Mouse (Mus musculus) v-Abl transformed pro-B cells (cell line): ENCODE results near the gene Zfp978.
"Not testable (repeated sequence)": the region's sequence is repeated elsewhere in the genome, so short reads cannot be mapped to it uniquely, and the experiment has no call there.

Experiments used
- in situ Hi-C, 2 experiments: fragments of 400-800 bp; cut with MboI; formaldehyde crosslinking; loops; one replicate each; pipeline ENCODE4 v1.15.1; 2025; ENCODE audit not compliant: unreplicated experiment in 2 of 2

Zfp978 gene

GRCm38 (mm10) chr4:147349687-147350415, 11.3 kb upstream of the Zfp978 start:
- in situ Hi-C loops: loop anchor here (25.0 kb wide), 2 partner anchors 1813 to 1913 kb away; no protein-coding TSS in a partner anchor

DNA sequence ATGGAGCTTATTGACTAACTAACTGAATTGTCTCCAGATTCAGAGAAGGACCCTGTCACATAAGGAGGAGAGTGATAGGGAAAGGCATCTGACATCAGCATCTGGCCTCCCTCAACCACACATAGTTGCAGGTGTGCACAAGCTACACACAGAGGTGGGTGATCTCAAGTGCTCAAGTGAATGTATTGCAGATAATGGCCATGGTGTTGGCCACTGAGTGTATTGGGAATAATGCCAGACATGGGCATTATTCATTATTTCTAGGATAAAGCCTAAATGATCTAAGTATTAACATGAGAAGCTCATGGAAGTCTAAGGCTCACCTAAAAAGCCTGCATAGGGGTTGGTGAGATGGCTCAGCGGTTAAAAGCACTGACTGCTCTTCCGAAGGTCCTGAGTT, 10.6 kb upstream of the Zfp978 start:
- in situ Hi-C loops: not testable (repeated sequence)

DNA sequence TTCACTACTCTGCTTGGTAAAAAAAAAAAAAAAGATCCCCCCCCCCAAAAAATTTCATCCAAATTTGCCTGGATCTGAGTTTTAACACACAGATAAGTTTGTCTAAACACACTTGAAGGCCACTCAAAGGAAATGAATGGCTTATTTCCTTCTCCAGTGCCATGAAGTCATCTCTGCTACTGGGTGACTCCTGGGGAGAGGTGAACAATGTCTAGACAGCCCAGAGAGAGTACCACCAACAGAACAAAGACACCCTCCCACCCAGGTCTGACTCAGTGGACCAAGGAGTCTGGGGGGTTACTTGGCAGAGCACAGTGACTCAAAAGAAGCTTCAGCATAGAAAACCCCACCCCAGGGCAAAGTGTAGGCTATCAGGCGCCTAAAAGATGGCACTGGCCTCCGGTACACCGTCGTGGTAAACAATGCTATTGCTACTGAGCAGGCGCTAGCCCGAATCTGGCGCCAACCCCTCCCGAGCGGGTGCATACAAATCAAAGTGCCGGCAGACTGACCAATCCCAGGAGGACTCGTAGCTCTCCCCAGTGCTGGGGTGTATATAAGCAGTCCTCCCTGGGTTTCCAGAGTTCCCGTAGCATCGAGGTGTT, 9.6 kb upstream of the Zfp978 start:
- in situ Hi-C loops: not testable (repeated sequence)

- in situ Hi-C loops: not testable (repeated sequence)
These were observed 7.5 kb upstream of the Zfp978 start for GRCm38 (mm10) chr4:147353626-147354025.

GRCm38 (mm10) chr4:147356042-147356441, 5.1 kb upstream of the Zfp978 start:
- in situ Hi-C loops: not testable (repeated sequence)

- in situ Hi-C loops: not testable (repeated sequence)
These were observed 3.9 kb upstream of the Zfp978 start for GRCm38 (mm10) chr4:147357195-147357594.

- in situ Hi-C loops: not testable (repeated sequence)
These were observed 769 bp downstream of the Zfp978 start for GRCm38 (mm10) chr4:147361872-147362271.

DNA sequence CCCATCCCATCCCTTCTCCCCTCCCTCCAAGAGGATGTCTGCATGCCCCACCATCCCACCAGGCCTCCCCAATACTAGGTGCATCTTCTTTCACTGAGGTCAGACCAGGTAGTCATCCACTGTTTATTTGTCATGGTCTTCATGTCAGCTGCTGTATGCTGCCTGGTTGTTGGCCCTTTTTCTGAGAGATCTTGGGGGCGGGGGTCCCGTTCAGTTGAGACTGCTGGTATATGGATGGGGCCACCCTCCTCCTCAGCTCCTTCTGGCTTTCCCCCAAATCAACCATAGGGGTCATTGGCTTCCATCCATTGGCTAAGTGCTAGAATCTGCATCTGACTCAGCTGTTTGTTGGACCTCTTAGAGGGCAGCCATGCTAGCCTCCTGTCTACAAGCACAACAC, 8.5 kb downstream of the Zfp978 start:
- in situ Hi-C loops: not testable (repeated sequence)

GRCm38 (mm10) chr4:147383199-147383598, 22.1 kb downstream of the Zfp978 start:
- in situ Hi-C loops: not testable (repeated sequence)

DNA sequence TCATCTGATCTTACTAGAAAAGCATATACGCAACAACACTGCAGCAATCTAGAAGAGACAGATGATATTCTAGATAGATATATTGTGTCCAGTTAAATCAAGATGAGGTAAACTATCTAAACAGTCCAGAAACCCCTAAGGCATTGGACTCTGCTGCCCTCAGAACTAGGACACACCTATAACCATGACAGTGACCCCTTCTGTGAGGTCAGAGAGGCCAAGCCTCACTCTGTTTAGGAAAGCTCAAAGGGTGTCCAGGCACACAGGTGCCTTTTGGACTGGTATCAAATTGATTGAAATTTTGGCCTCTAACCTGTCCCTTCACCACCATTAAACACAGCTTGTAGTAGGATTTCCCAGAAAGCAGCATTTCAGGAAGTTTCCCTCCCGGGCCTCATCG, 36.1 kb downstream of the Zfp978 start:
- in situ Hi-C loops: not testable (repeated sequence)

GRCm38 (mm10) chr4:147397934-147398682, 37.0 kb downstream of the Zfp978 start:
- in situ Hi-C loops: not testable (repeated sequence)

- in situ Hi-C loops: not testable (repeated sequence)
These were observed 37.6 kb downstream of the Zfp978 start for GRCm38 (mm10) chr4:147398741-147399140.

DNA sequence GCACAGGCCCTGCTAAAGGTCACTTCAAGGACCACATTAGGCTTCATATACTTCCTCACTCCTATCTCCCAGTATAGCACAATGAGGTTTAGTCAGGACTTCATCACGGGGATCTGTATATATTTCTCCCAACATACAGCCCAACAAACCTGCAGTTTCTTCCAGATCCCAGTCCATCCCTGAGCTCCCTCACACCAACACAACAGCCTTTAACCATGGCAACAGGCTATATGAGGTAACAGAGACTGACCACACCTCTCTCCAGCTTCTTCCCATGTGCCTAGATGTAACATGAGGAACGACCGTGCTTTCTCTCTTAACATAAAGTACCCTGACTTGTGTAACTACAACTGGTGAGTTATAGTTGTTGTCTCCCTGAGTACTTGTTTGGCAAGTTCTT, 38.4 kb downstream of the Zfp978 start:
- in situ Hi-C loops: not testable (repeated sequence)

DNA sequence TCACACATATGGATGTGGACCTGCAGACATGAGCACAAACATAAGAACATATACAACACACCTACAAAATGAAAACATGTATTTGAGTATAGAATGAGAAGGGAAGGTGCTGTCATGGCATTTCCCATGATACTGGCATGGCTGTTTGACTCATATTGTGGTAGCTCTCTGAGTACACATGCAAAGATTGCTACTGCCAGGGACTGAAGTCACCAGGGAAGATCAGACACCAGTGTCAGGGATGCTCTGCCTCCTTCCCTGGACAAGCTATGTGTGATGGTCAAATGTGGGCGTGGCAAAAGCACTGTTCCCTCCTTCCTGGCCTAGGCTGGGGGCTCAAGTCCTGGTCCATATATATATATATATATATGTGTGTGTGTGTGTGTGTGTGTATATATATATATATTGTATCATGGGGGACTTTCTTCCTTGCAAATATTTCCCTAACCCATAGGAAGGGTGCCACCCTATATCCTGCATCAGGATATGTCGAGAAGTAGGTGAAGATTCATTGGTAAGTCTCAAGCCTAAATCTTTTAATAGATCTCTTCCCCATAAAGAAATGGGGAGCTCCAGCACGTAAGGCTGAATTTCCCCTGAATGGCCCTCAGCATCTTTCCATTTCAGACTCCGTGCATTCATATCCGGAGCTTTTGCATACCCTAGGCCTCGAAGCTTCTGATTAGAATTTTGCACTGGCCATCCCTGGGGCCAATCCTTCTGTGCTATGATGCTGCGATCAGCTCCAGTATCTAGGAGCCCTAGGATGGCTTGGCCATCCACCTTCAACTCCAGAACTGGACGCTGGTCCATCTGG, 39.1 kb downstream of the Zfp978 start:
- in situ Hi-C loops: not testable (repeated sequence)

DNA sequence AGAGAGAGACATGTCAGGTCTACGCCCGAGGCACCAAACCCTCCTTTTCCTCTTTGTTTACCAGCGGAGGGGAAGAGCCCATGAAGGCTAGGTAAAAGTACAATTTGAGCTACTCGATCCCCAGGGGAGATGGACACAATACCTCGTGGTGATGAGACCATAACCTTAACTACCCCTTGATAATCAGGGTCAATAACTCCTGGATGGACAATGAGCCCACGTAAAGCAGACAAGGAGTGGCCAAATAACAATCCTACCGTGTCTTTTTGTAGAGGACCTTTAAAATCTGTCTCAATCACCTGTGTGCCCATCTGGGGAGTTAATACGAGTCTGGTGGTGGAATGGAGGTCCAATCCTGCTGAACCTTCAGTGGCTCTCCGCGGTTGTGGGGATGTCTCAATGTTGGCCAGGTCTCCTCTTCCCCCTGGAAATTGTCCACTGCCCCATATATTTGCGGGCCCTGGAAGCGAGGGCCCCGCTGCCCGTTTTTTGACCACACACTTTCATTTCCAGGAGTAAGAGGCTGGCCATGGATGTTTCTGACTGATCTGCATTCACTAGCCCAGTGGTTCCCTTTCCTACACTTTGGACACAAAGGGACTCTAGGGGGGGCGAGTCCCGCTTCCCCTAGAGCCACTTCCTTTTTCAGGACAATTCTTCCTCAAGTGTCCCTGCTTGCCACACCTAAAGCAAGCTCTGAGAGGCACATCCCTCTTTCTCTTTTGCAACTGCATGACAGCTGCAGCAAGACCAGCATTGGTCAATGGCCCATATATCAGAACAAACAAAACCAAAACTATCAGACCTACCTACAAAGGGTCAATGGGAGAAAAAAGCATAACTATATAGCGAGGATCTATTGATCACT, 40.0 kb downstream of the Zfp978 start:
- in situ Hi-C loops: not testable (repeated sequence)

DNA sequence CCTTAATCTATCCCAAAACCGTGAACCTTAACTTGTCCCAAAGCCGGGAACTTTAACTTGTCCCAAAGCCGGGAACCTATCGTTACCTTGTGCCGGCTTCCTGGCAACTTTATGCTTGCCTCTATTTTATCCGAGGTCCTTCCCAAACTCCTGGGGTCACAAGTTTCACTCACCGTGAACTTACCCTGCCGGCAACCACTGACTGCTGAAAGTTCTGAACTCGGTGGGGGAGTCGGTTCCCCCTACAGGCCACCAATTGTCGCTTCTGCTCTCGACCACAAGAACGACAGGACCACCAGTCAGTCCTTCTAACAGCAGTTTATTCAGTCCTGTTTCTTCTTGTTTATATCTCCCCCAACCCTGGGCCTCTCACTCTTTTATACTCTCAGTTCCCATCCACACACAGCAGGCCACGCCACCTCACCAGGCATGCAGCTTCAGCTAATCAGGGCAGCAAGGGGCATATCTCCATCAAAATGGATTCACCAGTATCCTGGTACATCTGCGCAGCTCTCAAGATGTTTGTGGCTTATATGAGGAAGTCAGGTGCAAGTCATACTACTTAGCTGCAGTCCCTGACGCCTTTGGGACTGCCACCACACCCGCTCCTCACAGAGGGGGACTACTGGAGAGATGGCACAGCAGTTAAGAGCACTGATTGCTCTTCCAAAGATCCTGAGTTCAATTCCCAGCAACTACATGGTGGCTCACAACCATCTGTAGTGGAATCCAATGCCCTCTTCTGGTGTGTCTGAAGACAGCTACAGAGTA, 40.8 kb downstream of the Zfp978 start:
- in situ Hi-C loops: not testable (repeated sequence)

DNA sequence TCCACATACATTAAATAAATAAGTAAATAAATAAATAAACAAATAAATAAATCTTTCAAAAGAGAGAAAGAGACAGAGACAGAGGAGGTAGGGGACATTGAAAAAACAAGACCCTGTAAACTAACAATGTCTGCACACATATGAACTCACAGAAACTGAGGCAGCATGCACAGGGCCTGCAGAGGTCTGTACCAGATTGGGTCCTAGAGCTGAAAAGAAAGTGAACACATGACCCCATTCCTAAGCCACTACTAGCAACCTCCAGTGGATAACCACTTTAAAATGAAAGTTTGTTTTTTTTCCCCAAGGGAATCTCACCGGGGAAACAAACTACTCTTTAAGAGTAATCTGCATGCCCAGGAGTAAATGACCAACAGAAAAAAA, 41.4 kb downstream of the Zfp978 start:
- in situ Hi-C loops: not testable (repeated sequence)

DNA sequence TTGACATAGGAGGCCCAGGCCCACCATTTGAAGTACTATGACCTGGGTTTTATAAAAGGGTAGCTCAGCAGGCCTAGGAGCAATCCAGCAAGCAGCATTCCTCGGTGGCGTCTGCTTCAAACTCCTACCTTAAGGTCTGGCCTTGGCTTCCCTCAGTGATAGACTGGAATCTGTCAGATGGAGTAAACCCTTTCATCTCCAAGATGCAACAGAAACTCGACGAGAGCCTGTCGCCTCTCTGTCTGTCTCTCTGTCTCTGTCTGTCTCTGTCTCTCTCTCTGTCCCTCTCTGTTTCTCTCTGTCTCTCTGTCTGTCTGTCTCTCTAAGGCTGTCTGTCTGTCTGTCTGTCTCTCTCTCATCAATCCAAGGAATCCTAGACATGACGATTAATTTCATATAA, 42.4 kb downstream of the Zfp978 start:
- in situ Hi-C loops: not testable (repeated sequence)
